Mouse (Mus musculus) naive thymus-derived CD4-positive, alpha-beta T cell, adult 2 months (primary cell): ENCODE measurements around the gene Ifi211.
"Not testable (repeated sequence)": the region's sequence is repeated elsewhere in the genome, so short reads cannot be mapped to it uniquely, and the experiment has no call there.

Experiments used
- DNase-seq: peaks from one replicate; pipeline ENCODE4 v3.0.0-alpha.2; 2011; ENCODE audit warnings: low read depth

Ifi211 gene

GRCm38 (mm10) chr1:173912548-173913255, at the start of gene Ifi211:
Ifi211 (minus strand) TSS chr1:173913046.
- not testable (repeated sequence) for DNase-seq

GRCm38 (mm10) chr1:173961491-173961890, 48.6 kb upstream of the Ifi211 start:
- not testable (repeated sequence) for DNase-seq

- not testable (repeated sequence) for DNase-seq
Observed at GRCm38 (mm10) chr1:173959998-173960397, 47.2 kb upstream of the Ifi211 start.

GRCm38 (mm10) chr1:173955839-173956527, 43.1 kb upstream of the Ifi211 start:
- not testable (repeated sequence) for DNase-seq

- DNase-seq: no peak
Observed at GRCm38 (mm10) chr1:173955071-173955796, 42.4 kb upstream of the Ifi211 start.

GRCm38 (mm10) chr1:173953563-173953962, 40.7 kb upstream of the Ifi211 start:
- no peak for DNase-seq

- peak; percentile 40 for DNase-seq
Observed at GRCm38 (mm10) chr1:173949044-173949443, 36.2 kb upstream of the Ifi211 start.

GRCm38 (mm10) chr1:173942780-173943066, 29.9 kb upstream of the Ifi211 start:
- DNase-seq: peak; percentile 36

GRCm38 (mm10) chr1:173941924-173942779, 29.3 kb upstream of the Ifi211 start, which contains the start of the genes Mndal and Ifi203:
Mndal (minus strand) TSS chr1:173942491.
Ifi203 (minus strand) TSS chr1:173942672.
- DNase-seq: peak; percentile 26

- DNase-seq: not testable (repeated sequence)
Observed at GRCm38 (mm10) chr1:173941522-173941921, 28.7 kb upstream of the Ifi211 start.

- DNase-seq: not testable (repeated sequence)
Observed at GRCm38 (mm10) chr1:173919279-173919678, 6.4 kb upstream of the Ifi211 start.

- DNase-seq: no peak
Observed at GRCm38 (mm10) chr1:173914559-173914958, 1.7 kb upstream of the Ifi211 start.

- DNase-seq: not testable (repeated sequence)
Observed at GRCm38 (mm10) chr1:173913256-173913791, 478 bp upstream of the Ifi211 start.

- DNase-seq: no peak
Observed at GRCm38 (mm10) chr1:173911808-173912464, 910 bp downstream of the Ifi211 start.

- DNase-seq: not testable (repeated sequence)
Observed at GRCm38 (mm10) chr1:173908390-173908789, 4.5 kb downstream of the Ifi211 start.

GRCm38 (mm10) chr1:173905885-173906284, 7.0 kb downstream of the Ifi211 start:
- peak; percentile 22 for DNase-seq

- DNase-seq: not testable (repeated sequence)
Observed at GRCm38 (mm10) chr1:173889741-173890140, 23.1 kb downstream of the Ifi211 start.

- DNase-seq: not testable (repeated sequence)
Observed at GRCm38 (mm10) chr1:173887026-173887787, 25.6 kb downstream of the Ifi211 start.

GRCm38 (mm10) chr1:173880004-173880666, 32.7 kb downstream of the Ifi211 start:
- peak; percentile 49 for DNase-seq
